Mouse (Mus musculus): ENCODE measurements around the gene Tada2a.

GRCm38 (mm10) chr11:84141752-84142151, 12.4 kb upstream of the Tada2a start:
- TF ChIP-seq CTCF (conservative IDR thresholded peaks at IDR 0.05; ENCODE audit: low read length) (peak; percentile 79), POU5F1 (IDR thresholded peaks at IDR 0.05; ENCODE audit: borderline replicate concordance, low read length) (no peak)

Data from E14TG2a.4 (cell line).